Comparison of ENCODE assay signal across 9 mouse cellular contexts in the genomic region with DNA sequence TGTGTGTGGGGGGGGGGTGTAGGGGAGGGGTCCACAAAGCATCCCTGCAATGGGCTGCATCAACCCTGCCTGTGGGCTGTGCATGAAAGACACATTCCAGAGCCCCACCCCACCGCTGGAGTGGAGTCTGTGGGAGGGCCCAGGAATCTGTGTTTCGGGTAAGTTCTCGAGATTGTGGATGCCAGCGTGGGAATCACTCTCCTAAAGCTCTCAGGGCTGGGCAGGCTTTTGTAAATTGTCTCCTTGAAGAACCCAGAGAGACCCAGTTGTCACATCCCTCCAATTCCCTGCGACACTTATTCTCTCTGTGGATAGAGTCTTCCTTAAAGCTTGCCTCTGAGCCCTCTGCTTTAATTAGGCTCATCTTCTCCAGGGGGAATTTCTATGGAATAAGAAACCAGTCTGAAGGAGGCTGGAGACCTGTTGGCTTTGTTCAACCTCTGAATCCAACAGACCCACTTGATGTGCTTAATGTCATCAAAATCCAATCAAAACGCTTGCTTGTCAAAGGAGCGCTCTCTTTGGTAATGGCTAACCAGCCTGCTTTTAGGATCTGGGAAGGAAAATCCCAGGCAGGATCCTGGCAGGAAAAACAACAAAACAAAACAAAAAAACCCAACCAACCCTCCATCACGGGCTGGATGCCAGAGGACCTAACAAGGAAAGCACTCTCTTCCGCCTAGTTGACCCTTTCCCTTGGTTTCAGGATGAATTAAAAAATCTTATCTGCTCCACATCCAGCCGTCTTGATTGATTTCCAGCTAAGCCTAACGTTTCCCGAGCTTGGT.
DNase-seq lines count a peak whose midpoint lies in the region; ATAC-seq and TF ChIP-seq lines count a peak whose summit lies in the region.
"Had no signal": no experiment of that assay in that cellular context is flagged by ENCODE, and none has a peak within 500 bp of the region (broad histone marks: within the 10 kb centered on the region; RNA-seq: fewer than 3 reads in every experiment).

No protein-coding gene starts in this region.

- peak overlapping the region; percentile 95 for H3K4me2 ChIP-seq in lung, embryonic 15.5 days
- H3K4me2 ChIP-seq in intestine, postnatal 0 days (replicated peaks; ENCODE audit: low read depth): peak overlapping the region; percentile 78
- H3K4me2 ChIP-seq in limb, embryonic 11.5 days (ENCODE audit: low read depth, severe bottlenecking): peak overlapping the region; percentile 74

- TF ChIP-seq CTCF in lung, adult 2 months (IDR thresholded peaks at IDR 0.05; ENCODE audit: insufficient read depth, low read length): no peak
- no peak for TF ChIP-seq CTCF in intestine, postnatal 0 days (IDR thresholded peaks at IDR 0.05; ENCODE audit: low read depth)
- no peak for TF ChIP-seq CTCF in olfactory bulb, adult 2 months (IDR thresholded peaks at IDR 0.05; ENCODE audit: insufficient read depth, low read depth, low read length)

- TF ChIP-seq POLR2A in lung, adult 2 months (IDR thresholded peaks at IDR 0.05; ENCODE audit: borderline replicate concordance, extremely low read depth, low read depth, low read length): no peak
- TF ChIP-seq POLR2A in olfactory bulb, adult 2 months (IDR thresholded peaks at IDR 0.05; ENCODE audit: insufficient read depth, low read depth, low read length): no peak

- H3K27ac ChIP-seq in lung, embryonic 15.5 days: peak overlapping the region; percentile 69; the same call in 1 of the 2 replicates
- no peak overlapping the region for H3K27ac ChIP-seq in intestine, postnatal 0 days (ENCODE audit: low read depth, low read length)
- no peak overlapping the region for H3K27ac ChIP-seq in limb, embryonic 11.5 days (replicated peaks; ENCODE audit: low read depth, low read length)
- H3K27ac ChIP-seq in olfactory bulb, adult 2 months (ENCODE audit: insufficient read depth, low read depth, low read length): peak overlapping the region; percentile 57

- H3K36me3 ChIP-seq in lung, embryonic 15.5 days: no peaks in the 10 kb centered on the region
- no peaks in the 10 kb centered on the region for H3K36me3 ChIP-seq in intestine, postnatal 0 days (ENCODE audit: control insufficient read depth, insufficient read depth)
- no peaks in the 10 kb centered on the region for H3K36me3 ChIP-seq in limb, embryonic 11.5 days (ENCODE audit: control insufficient read depth, insufficient read depth, low read length)
- H3K36me3 ChIP-seq: G1E had no signal

- peak; percentile 29 for ATAC-seq in lung, embryonic 15.5 days (ENCODE audit: borderline replicate concordance, extremely low read depth, low FRiP score, low TSS enrichment)
- ATAC-seq in intestine, postnatal 0 days: no peak
- 0 out of 2 replicates have a peak, but pooled peaks have one; percentile 3 for ATAC-seq in limb, embryonic 11.5 days (ENCODE audit: insufficient number of reproducible peaks, low FRiP score, low TSS enrichment, low read depth)

- no peaks in the 10 kb centered on the region for H3K27me3 ChIP-seq in lung, embryonic 15.5 days
- 0 out of 2 replicates have a peak, but pooled peaks cover 4% of the 10 kb centered on the region for H3K27me3 ChIP-seq in intestine, postnatal 0 days (replicated peaks; ENCODE audit: control insufficient read depth, insufficient read depth, low read length)
- H3K27me3 ChIP-seq in limb, embryonic 11.5 days (ENCODE audit: control insufficient read depth, insufficient read depth, low read length): no peaks in the 10 kb centered on the region

- no peaks in the 10 kb centered on the region for H3K9me3 ChIP-seq in lung, embryonic 15.5 days
- no peaks in the 10 kb centered on the region for H3K9me3 ChIP-seq in intestine, postnatal 0 days (ENCODE audit: control insufficient read depth)
- H3K9me3 ChIP-seq in limb, embryonic 11.5 days (ENCODE audit: control insufficient read depth, low read length): no peaks in the 10 kb centered on the region
- H3K9me3 ChIP-seq: G1E had no signal

- DNase-seq in lung, adult 2 months: no peak
- peak; percentile 53 to 58 for DNase-seq in frontal cortex, postnatal 25 days (ENCODE audit: low spot score in 2 of 2)
- DNase-seq in limb, embryonic 11.5 days (ENCODE audit: low spot score): peak; percentile 43
- no peak for DNase-seq in cerebellum, postnatal 4 days (ENCODE audit: low spot score in 2 of 2)
- no peak for DNase-seq in cerebellum, adult 18-20 months

- peaks cover 63% of the 10 kb centered on the region for H3K4me1 ChIP-seq in lung, embryonic 15.5 days
- H3K4me1 ChIP-seq in lung, adult 2 months (ENCODE audit: control insufficient read depth, insufficient read depth, low read length): peaks cover 2% of the 10 kb centered on the region
- peaks cover 6% of the 10 kb centered on the region; the same call in 1 of the 2 replicates for H3K4me1 ChIP-seq in intestine, postnatal 0 days (replicated peaks; ENCODE audit: control insufficient read depth, insufficient read depth, low read length)
- peaks cover 11% of the 10 kb centered on the region for H3K4me1 ChIP-seq in limb, embryonic 11.5 days (ENCODE audit: control insufficient read depth, insufficient read depth, low read length)
- peaks cover 37% of the 10 kb centered on the region for H3K4me1 ChIP-seq in olfactory bulb, adult 2 months (ENCODE audit: control insufficient read depth, insufficient read depth, low read length)

- peak overlapping the region; percentile 51; the same call in 1 of the 2 replicates for H3K9ac ChIP-seq in lung, embryonic 15.5 days
- H3K9ac ChIP-seq in intestine, postnatal 0 days (ENCODE audit: low read depth, low read length): no peak overlapping the region
- H3K9ac ChIP-seq in limb, embryonic 11.5 days (ENCODE audit: low read length): 0 out of 2 replicates have a peak overlapping the region, but pooled peaks have one; percentile 22

- 35% methylated on average over 12 of the region's 12 CpGs for WGBS in lung, embryonic 15.5 days
- 43% methylated on average over 12 of the region's 12 CpGs for WGBS in lung, adult 2 months
- 55% methylated on average over 12 of the region's 12 CpGs for WGBS in intestine, postnatal 0 days
- WGBS in limb, embryonic 11.5 days: 52% methylated on average over 12 of the region's 12 CpGs
- WGBS in olfactory bulb, adult 2 months: 21% methylated on average over 12 of the region's 12 CpGs

- H3K4me3 ChIP-seq in lung, embryonic 15.5 days: peak overlapping the region; percentile 56
- no peak overlapping the region for H3K4me3 ChIP-seq in lung, adult 2 months (replicated peaks; ENCODE audit: extremely low read depth, low read depth, low read length)
- H3K4me3 ChIP-seq in intestine, postnatal 0 days (ENCODE audit: low read depth, low read length): peak overlapping the region; percentile 44
- no peak overlapping the region; the same call in 1 of the 2 replicates for H3K4me3 ChIP-seq in limb, embryonic 11.5 days (ENCODE audit: low read depth, low read length)
- peak overlapping the region; percentile 67 for H3K4me3 ChIP-seq in olfactory bulb, adult 2 months (ENCODE audit: insufficient read depth, low read depth, low read length)

Comparison
In these comparisons a context has a peak if more than half of its experiments do, and no peak if none do; other contexts are left out.
1. H3K4me3 ChIP-seq: peak in lung, embryonic 15.5 days (single experiment), intestine, postnatal 0 days (single experiment) and olfactory bulb, adult 2 months (single experiment); none in lung, adult 2 months (single experiment) and limb, embryonic 11.5 days (single experiment).
2. H3K27ac ChIP-seq: peak in lung, embryonic 15.5 days (single experiment) and olfactory bulb, adult 2 months (single experiment); none in intestine, postnatal 0 days (single experiment) and limb, embryonic 11.5 days (single experiment).
3. DNase-seq: peak in frontal cortex, postnatal 25 days (2 of 2) and limb, embryonic 11.5 days (single experiment); none in lung, adult 2 months (single experiment), cerebellum, postnatal 4 days (0 of 2) and cerebellum, adult 18-20 months (0 of 2).
4. Peak in every context shown above with its lines, with median percentiles within 50 percentile points of each other: H3K4me2 ChIP-seq.